Mouse (Mus musculus) heart, embryonic 10.5 days (tissue): ENCODE results near the gene Specc1. TPM values are rescaled to one million over a fixed set of nuclear protein-coding genes. Genes with fewer than 3 reads are reported as not detected.

Experiments used
- DNase-seq: peaks from one replicate; pipeline ENCODE4 v3.0.0-alpha.2; 2017; ENCODE audit warnings: low spot score
- H3K27ac ChIP-seq: fragments of 300-500 bp; sonication (generic); 2 replicates; pipeline ENCODE4 v1.5.1; 2016; ENCODE audit warnings: mild to moderate bottlenecking
- H3K27me3 ChIP-seq: fragments of 300-500 bp; sonication (generic); 2 replicates; pipeline ENCODE4 v1.6.1; 2016; ENCODE audit warnings: mild to moderate bottlenecking; ENCODE audit not compliant: poor library complexity, insufficient read depth, severe bottlenecking
- H3K36me3 ChIP-seq: fragments of 300-500 bp; sonication (generic); 2 replicates; pipeline ENCODE4 v1.6.1; 2016; ENCODE audit warnings: mild to moderate bottlenecking, moderate library complexity
- H3K4me1 ChIP-seq: fragments of 300-500 bp; sonication (generic); 2 replicates; pipeline ENCODE4 v1.6.1; 2016; ENCODE audit warnings: mild to moderate bottlenecking
- H3K4me3 ChIP-seq: fragments of 300-500 bp; sonication (generic); 2 replicates; pipeline ENCODE4 v1.5.1; 2016; ENCODE audit warnings: mild to moderate bottlenecking, moderate library complexity
- H3K9me3 ChIP-seq: fragments of 300-500 bp; sonication (generic); 2 replicates; pipeline ENCODE4 v1.6.1; 2016; ENCODE audit warnings: mild to moderate bottlenecking, moderate library complexity
- WGBS: fragments of 180-500 bp; shearing (Covaris S2); methylation state at CpG from one replicate; pipeline ENCODE4 v1.1.7; 2016; 5-methylcytosine and 5-hydroxymethylcytosine counted together
- polyA plus RNA-seq: library from polyadenylated mRNA; unstranded; fragments of >200 nt; fragmentation: Nextera tagmentation; extraction: Ambion mirVana; gene quantifications from 2 replicates; pipeline ENCODE4 v1.2.1, GENCODE M21; 2016

Gene Specc1
- polyA plus RNA-seq, 1 experiment from 2014 or later, result 9.2 TPM

DNA sequence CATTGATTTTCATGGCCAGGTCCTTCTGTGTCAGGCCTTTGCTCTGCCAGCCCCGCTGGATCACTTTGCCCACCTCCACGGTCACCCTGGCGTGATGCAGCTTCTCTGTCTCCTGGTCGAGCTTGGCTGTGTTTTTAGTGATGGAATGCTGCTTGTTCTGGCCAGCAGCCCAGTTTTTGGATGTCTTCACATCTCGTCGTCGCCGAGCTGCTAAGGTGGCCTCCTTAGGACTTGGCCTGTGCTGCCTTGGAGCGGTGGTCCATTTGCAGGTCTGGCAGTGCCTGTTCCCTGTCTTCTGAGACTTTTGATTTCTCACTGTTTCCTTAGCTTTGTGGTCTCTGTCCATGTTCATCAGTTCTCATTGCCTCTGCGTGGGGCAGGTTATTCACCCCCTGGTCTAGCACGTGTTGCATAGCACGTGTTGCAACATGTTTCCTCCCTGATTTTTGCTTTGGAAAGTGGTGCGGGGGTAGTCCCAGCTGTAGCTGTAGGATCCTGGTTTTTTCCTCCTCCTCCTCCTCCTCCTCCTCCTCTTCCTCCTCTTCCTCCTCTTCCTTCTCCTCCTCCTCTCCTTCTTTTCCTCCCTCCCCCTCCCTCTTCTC lies 17.6 kb downstream of the Specc1 start:
- Histone ChIP-seq H3K4me1 (peaks cover 3% of the 10 kb centered on the region; the same call in 1 of the 2 replicates), H3K36me3 (no peaks in the 10 kb centered on the region), H3K4me3 (no peak overlapping the region), H3K9me3 (no peaks in the 10 kb centered on the region), H3K27me3 (no peaks in the 10 kb centered on the region), H3K27ac (no peak overlapping the region)
- DNase-seq, result no peak
- 69% methylated on average over 13 of the region's 13 CpGs for WGBS

DNA sequence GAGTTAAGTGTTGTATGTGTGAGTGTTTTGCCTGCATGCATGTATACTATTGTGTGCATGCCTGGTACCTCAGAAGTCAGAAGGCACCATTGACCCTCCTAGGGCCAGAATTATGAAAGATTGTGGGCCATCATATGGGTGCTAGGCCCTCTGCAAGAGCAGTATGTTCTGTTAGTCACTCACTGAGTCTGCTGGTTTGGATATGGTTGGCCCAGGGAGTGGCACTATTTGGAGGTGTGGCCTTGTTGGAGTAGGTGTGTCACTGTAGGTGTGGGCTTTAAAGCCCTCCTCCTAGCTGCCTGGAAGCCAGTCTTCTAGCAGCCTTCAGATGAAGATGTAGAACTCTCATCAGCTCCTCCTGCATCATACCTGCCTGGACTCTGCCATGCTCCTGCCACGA lies 19.2 kb downstream of the Specc1 start:
- peaks cover 3% of the 10 kb centered on the region; the same call in 1 of the 2 replicates for H3K4me1 ChIP-seq
- H3K9me3 ChIP-seq, result no peaks in the 10 kb centered on the region
- H3K36me3 ChIP-seq, result no peaks in the 10 kb centered on the region
- no peaks in the 10 kb centered on the region for H3K27me3 ChIP-seq
- no peak for DNase-seq
- WGBS, result 69% methylated on average over 1 of the region's 1 CpGs
- H3K27ac ChIP-seq, result no peak overlapping the region
- H3K4me3 ChIP-seq, result no peak overlapping the region

DNA sequence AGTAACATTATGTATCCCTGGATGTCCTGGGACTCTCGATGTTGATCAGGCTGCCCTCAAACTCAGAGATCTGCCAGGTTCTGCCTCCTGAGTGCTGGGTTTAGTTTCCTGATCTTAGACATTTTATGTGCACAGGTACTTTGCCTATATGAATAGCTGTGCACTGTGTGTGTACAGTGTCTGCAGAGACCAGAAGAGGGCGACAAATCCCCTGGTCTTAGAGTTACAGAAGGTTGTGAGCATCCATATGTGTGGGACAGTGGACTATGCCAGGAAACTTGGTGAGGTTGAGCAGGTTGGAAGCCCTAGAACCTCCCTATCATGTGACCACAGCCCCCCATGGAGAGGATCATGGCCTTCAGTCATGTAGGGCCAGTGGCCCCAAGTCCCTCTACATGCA lies 24.7 kb downstream of the Specc1 start:
- no peaks in the 10 kb centered on the region for H3K9me3 ChIP-seq
- H3K36me3 ChIP-seq, result no peaks in the 10 kb centered on the region
- H3K4me1 ChIP-seq, result peaks cover 3% of the 10 kb centered on the region; the same call in 1 of the 2 replicates
- DNase-seq, result no peak
- no peak overlapping the region for H3K4me3 ChIP-seq
- H3K27me3 ChIP-seq, result 0 out of 2 replicates have a peak, but pooled peaks cover 3% of the 10 kb centered on the region
- H3K27ac ChIP-seq, result no peak overlapping the region
- 63% methylated on average over 2 of the region's 2 CpGs for WGBS

DNA sequence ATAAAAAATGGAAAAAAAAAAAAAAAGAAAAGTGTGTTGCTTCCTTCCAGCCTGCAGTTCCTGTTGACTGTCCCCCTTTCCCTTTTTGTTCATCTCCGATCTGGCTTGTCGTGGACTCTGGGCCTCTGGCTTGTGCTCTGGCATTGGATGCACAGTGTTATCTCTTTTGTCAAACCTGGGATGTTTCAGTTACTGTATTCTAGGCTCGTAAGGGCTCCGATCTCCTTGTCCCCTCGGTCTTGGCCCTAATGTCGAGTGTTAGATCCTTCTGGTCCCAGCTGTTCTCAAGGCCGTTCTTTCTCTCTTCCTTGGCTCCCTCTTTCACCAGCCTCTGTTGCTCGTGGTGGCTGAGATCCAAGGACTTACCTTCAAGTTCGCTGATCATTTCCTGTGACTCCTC lies 26.3 kb downstream of the Specc1 start:
- no peak overlapping the region for H3K27ac ChIP-seq
- H3K4me1 ChIP-seq, result peaks cover 3% of the 10 kb centered on the region; the same call in 1 of the 2 replicates
- DNase-seq, result no peak
- no peak overlapping the region for H3K4me3 ChIP-seq
- 0 out of 2 replicates have a peak, but pooled peaks cover 3% of the 10 kb centered on the region for H3K27me3 ChIP-seq
- H3K36me3 ChIP-seq, result no peaks in the 10 kb centered on the region
- no peaks in the 10 kb centered on the region for H3K9me3 ChIP-seq
- WGBS, result 80% methylated on average over 9 of the region's 9 CpGs

DNA sequence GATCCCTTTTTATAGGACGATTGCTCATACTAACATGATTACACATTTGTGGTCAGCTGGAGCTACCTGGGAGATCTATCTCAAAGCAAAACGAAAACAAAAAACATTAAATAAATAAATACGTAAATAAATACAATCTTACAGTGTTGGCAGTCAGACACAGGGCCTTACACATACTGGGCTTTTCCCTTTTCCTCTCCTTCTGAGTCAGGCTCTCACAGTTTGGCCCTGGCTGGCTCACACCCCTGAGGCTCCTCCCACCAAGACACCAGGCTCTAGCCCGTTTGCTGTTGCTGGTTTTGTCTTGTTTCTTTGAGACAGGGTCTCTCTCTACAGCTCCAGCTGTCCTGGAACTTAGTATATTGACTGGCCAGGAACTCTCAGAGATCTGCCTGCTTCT lies 30.4 kb downstream of the Specc1 start:
- H3K4me3 ChIP-seq, result no peak overlapping the region
- H3K27me3 ChIP-seq, result 0 out of 2 replicates have a peak, but pooled peaks cover 3% of the 10 kb centered on the region
- H3K9me3 ChIP-seq, result no peaks in the 10 kb centered on the region
- 82% methylated on average over 4 of the region's 4 CpGs for WGBS
- H3K36me3 ChIP-seq, result no peaks in the 10 kb centered on the region
- DNase-seq, result no peak
- H3K4me1 ChIP-seq, result peaks cover 3% of the 10 kb centered on the region; the same call in 1 of the 2 replicates
- H3K27ac ChIP-seq, result no peak overlapping the region

DNA sequence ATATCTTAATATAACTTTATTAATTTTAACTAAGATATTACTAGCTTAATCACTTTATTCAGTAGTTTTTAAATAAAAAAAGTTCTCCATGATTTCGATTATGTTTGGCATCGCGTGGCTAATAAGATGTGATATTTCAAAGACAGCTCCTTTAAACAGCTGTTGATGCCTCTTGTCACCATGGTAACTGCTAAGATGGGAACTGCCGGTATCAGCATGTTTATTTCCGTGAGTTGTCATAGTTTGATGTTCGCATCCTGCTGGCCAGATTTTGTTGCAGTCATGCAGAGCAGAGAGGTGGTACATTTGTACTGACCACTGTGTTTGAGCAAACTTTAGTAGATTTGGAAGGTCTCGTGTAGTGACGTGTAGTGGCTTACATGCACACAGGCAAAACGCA lies 33.1 kb downstream of the Specc1 start:
- H3K36me3 ChIP-seq, result no peaks in the 10 kb centered on the region
- peaks cover 3% of the 10 kb centered on the region; the same call in 1 of the 2 replicates for H3K4me1 ChIP-seq
- H3K27ac ChIP-seq, result no peak overlapping the region
- no peaks in the 10 kb centered on the region for H3K9me3 ChIP-seq
- 0 out of 2 replicates have a peak, but pooled peaks cover 3% of the 10 kb centered on the region for H3K27me3 ChIP-seq
- H3K4me3 ChIP-seq, result no peak overlapping the region
- 81% methylated on average over 9 of the region's 9 CpGs for WGBS
- no peak for DNase-seq

DNA sequence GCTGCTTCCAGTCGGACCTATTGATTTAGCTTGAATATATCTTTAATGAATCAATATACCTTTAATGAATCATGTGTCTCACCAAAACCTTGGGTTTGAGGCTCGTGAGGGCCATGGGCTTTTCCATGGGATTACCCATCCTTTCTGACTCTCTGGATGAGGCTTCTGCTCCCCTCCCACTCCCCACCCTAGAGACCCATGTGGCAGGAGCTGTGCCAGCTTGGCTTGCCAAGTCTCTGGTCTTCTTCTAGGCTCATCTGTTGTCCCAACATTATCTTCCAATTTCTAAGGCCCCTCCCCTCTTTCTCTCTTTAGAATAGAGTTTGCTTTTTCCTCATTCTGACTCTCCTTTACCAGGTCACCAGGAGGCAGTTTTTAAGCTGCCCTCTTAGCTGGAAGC lies 35.0 kb downstream of the Specc1 start:
- Histone ChIP-seq H3K36me3 (no peaks in the 10 kb centered on the region), H3K4me1 (no peaks in the 10 kb centered on the region), H3K9me3 (no peaks in the 10 kb centered on the region), H3K27me3 (no peaks in the 10 kb centered on the region), H3K27ac (no peak overlapping the region), H3K4me3 (no peak overlapping the region)
- DNase-seq, result no peak
- 74% methylated on average over 2 of the region's 2 CpGs for WGBS

DNA sequence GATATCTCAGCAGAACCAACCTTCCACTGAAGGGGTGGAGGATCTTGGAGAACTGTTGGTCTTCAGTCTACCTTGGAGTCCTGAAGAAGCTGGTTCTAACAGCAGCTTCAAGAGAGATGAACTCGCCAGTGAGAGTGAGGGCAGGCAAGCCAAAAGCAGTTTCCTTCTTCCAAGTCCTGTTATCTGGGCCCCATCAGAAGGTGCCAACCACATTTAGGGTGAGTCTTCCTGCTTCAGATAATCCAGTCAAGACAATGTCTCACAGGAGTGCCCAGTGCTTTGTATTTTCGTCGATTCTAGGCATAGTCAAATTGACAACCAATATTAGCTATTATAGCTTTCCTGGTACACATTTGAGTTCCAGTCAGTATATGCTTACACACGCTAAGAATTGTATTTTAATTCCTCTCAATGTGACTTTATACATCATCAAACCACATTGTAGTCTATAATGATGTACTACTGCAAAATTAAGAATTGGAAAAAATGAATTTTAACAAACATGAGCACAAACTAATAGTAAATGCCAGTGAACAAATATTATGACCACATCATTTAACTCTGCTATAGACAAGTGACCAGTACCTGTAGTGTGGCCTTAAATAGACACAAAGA lies 36.2 kb downstream of the Specc1 start:
- no peak for DNase-seq
- H3K4me1 ChIP-seq, result no peaks in the 10 kb centered on the region
- no peaks in the 10 kb centered on the region for H3K36me3 ChIP-seq
- no peak overlapping the region for H3K4me3 ChIP-seq
- H3K27me3 ChIP-seq, result no peaks in the 10 kb centered on the region
- no peak overlapping the region for H3K27ac ChIP-seq
- 79% methylated on average over 4 of the region's 4 CpGs for WGBS
- no peaks in the 10 kb centered on the region for H3K9me3 ChIP-seq

DNA sequence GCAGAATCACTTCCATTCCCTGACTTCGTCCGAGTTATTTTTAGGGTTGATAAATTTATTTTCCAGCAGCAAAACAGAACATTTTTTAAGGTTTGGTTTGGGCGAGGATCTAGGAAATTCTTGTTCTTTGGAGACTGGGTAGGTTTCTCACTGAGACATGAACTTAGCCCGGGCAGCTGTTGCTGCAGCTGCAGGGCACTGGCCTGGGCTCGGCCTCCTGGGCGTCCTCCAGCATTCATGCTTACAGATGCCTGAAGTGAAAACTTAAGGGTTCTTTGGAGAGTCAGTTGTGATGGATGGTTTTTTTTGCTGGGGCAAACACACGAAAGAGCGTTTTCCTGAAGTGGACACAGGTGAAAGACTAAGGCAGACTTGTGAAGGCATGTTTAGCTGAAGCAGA lies 42.9 kb downstream of the Specc1 start:
- WGBS, result 88% methylated on average over 8 of the region's 8 CpGs
- Histone ChIP-seq H3K4me1 (no peaks in the 10 kb centered on the region), H3K27me3 (no peaks in the 10 kb centered on the region), H3K9me3 (no peaks in the 10 kb centered on the region), H3K4me3 (no peak overlapping the region), H3K27ac (no peak overlapping the region), H3K36me3 (no peaks in the 10 kb centered on the region)
- DNase-seq, result no peak

DNA sequence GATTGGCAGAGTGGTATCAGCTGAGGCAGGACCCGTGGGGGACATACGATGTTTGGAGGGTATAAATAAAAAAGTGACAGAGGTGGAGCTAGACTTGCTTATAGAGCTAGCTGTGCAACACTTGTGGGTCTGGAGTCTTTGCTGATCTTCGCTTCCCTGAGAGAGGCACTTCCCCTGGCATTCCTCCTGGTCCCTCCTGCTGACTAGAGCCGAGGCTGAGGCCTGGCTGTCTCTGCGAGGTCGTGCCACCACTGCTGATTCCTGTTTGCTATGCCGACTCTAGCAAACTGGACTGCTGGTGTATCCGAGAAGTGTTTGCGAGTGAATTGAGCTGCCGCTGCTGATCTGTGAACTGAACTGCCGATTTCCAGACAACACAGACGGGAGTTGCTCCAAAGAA lies 43.5 kb downstream of the Specc1 start:
- Histone ChIP-seq H3K9me3 (no peaks in the 10 kb centered on the region), H3K27me3 (no peaks in the 10 kb centered on the region), H3K27ac (no peak overlapping the region), H3K4me1 (peaks cover 4% of the 10 kb centered on the region; the same call in 1 of the 2 replicates), H3K4me3 (no peak overlapping the region), H3K36me3 (no peaks in the 10 kb centered on the region)
- WGBS, result 87% methylated on average over 12 of the region's 12 CpGs
- DNase-seq, result no peak

DNA sequence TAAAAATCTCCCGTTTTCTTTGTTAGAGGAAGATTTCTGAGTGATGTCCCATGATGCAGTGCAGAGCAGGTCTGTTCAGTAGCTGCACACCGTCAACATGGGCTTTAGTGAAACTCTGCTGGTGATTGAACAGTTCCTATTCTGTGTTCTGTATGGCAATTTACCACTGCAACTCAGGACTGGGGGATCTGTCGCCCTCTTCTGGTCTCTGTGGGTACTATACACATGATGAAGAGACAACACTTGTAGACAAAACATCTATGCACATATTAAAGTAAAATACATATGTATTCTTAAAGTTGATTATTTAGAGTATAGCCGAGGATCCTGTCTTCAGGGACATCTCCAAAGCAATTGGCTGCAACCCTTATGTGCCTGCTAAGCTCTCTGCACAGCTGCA lies 45.4 kb downstream of the Specc1 start:
- Histone ChIP-seq H3K36me3 (no peaks in the 10 kb centered on the region), H3K9me3 (no peaks in the 10 kb centered on the region), H3K27ac (no peak overlapping the region), H3K4me1 (peaks cover 16% of the 10 kb centered on the region), H3K27me3 (no peaks in the 10 kb centered on the region), H3K4me3 (no peak overlapping the region)
- 68% methylated on average over 4 of the region's 4 CpGs for WGBS
- DNase-seq, result no peak

DNA sequence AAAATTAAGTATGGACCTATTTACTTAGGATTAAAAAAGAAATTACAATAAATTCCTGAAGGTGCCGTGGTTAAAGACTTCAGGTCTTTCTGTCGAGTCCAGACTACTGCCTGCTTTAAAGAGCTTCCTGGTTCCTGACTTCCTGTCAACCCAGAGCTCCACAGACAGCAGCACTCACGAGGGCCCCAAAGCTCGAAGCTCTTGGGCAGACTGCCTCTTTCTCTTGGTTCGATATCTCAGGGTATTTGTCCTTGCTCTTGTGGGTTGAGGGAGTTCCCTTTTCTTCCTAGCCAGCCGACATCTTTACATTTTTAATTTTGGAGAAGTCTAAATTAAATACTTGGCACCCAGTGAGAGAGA lies 48.3 kb downstream of the Specc1 start:
- Histone ChIP-seq H3K4me3 (no peak overlapping the region), H3K9me3 (no peaks in the 10 kb centered on the region), H3K4me1 (peaks cover 22% of the 10 kb centered on the region), H3K27me3 (no peaks in the 10 kb centered on the region), H3K36me3 (no peaks in the 10 kb centered on the region), H3K27ac (peak overlapping the region; percentile 36; the same call in 1 of the 2 replicates)
- WGBS, result 52% methylated on average over 6 of the region's 6 CpGs
- DNase-seq, result no peak

DNA sequence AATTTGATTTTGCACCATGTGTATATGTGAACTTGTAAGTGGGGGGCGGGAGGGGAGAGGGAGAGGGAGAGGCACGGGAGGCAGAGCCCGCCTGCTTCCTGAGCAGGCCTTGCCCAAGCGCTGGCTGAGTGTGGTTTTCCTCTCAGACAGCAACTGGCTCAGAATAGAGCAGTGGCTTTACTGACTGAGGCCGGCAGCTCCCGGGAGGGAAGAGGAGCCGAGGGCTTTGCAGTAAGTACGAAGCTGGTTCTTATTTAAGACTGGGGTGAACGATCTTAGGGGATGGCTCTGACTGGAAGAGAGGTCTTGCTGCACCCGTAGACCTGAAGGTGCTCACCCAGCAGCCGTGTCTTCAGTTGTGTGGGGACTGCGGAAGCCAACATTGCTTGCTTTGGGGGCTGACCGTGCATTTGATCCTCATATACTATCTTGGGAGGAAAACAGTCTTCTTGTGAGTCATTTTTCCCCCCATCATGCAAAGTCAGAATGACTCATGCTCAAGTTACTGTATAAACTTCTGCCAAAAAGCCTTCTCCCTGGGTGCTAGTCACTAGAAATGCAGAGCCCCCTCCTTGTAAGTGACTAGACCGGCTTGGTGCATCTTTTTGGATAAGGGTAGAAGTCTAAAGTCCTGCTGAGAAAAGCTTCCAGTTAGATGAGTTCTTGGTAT lies 48.8 kb downstream of the Specc1 start:
- Histone ChIP-seq H3K9me3 (no peaks in the 10 kb centered on the region), H3K36me3 (no peaks in the 10 kb centered on the region), H3K4me3 (no peak overlapping the region), H3K4me1 (peaks cover 22% of the 10 kb centered on the region), H3K27me3 (no peaks in the 10 kb centered on the region), H3K27ac (peak overlapping the region; percentile 36; the same call in 1 of the 2 replicates)
- 44% methylated on average over 14 of the region's 14 CpGs for WGBS
- DNase-seq, result no peak
